Mouse (Mus musculus): ENCODE measurements at regions not wholly inside any gene's neighbourhood (a gene's known extent, or its start where the extent isn't known, plus 50 kb on each side); places are given as distances from the start of the nearest gene placed in this dataset.

DNA sequence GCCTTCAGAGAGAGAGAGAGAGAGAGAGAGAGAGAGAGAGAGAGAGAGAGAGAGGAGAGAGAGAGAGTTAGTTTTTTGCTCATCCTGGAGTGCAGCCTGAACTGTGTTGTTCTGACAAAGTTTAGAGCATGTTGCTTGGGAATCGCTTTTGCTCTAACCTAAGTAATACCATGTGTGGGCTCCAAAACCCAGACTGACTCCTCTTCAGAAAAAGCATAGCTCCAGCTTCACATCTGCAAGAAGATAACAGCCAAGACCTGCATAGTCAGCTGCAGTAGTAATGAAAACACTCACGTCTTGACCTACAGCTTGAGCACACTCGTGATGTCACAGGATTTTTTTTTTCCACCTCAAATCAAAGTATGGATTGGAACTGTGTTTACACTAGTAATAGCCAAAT lies 205.7 kb downstream of the Ttll7 start:
- TF ChIP-seq CHD2 (IDR thresholded peaks at IDR 0.05; ENCODE audit: low read depth, low read length) = no peak
- TF ChIP-seq ZNF384 (IDR thresholded peaks at IDR 0.05; ENCODE audit: low read depth, low read length) = no peak
- no peak for TF ChIP-seq HCFC1 (IDR thresholded peaks at IDR 0.05; ENCODE audit: borderline replicate concordance, insufficient read depth, low read length)
- TF ChIP-seq ZC3H11A (IDR thresholded peaks at IDR 0.05; ENCODE audit: borderline replicate concordance, low read depth, low read length) = no peak
- no peak for TF ChIP-seq MAFK (IDR thresholded peaks at IDR 0.05; ENCODE audit: insufficient read depth, low read depth, low read length)

Measured in ES-E14 (cell line).